Mouse (Mus musculus) liver, adult 2 months (tissue): ENCODE measurements around the gene Rara.

Experiments used
- CTCF ChIP-seq: fragments of 200-500 bp; IDR thresholded peaks from 2 replicates; pipeline ENCODE4 v1.5.1; 2011; ENCODE audit warnings: low read depth, low read length, control low read depth
- POLR2A ChIP-seq: fragments of 200-500 bp; IDR thresholded peaks from 2 replicates; pipeline ENCODE4 v1.6.1; 2011; ENCODE audit warnings: low read length, control low read depth; ENCODE audit not compliant: insufficient read depth; ENCODE audit errors: extremely low read depth

DNA sequence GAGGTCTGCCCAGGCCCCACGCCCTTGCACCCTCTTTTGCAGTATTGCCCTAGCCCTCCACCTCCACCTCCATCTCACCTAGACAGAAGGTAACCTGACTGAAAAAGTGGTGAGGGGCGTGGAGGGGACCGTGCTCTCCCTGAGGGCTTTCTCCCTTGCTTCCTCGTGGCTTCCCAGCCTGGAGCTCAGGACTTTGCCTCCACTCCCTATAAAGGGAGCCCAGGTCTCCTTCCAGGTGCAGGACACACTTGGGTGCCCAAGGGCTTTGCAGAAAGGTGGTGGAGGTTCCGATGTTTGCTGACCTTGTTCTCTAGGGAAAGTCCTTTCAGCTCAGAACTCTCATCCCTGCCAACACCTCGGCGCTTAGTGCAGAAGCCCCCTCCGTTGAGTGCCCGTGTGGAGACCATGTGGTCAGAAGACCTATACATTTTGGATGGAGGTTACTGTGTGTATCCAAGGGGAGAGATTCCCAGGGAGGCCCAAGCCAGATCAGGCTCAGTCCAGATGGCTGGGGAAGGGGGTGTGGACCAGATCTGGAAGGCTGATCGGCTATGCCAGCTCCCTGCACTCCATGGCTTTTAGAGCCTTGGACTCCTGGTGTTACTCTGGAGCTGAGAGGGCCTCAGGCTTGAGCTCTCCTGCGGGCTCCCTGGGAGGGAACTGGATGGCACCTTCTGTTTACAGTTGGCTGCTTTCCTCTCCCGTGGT, 722 bp downstream of the Rara start:
- TF ChIP-seq CTCF: no peak
- TF ChIP-seq POLR2A: no peak
